Mouse (Mus musculus) intestine, embryonic 14.5 days (tissue): ENCODE results near the gene Col4a3bp. TPM values are rescaled to one million over a fixed set of nuclear protein-coding genes. Genes with fewer than 3 reads are reported as not detected.

Experiments used
- ATAC-seq: fragments of 200-750 bp; cut with Nextera tagmentation; replicated peaks from 2 replicates; pipeline ENCODE4 v1.8.0; 2017; ENCODE audit warnings: low read depth, moderate number of reproducible peaks, moderate TSS enrichment, moderate library complexity; ENCODE audit not compliant: low FRiP score, low TSS enrichment
- DNase-seq: peaks from one replicate; pipeline ENCODE4 v3.0.0-alpha.2; 2018; ENCODE audit warnings: low spot score
- H3K27ac ChIP-seq: fragments of 300-500 bp; sonication (generic); 2 replicates; pipeline ENCODE4 v1.5.1; 2014; ENCODE audit warnings: low read depth, mild to moderate bottlenecking, control low read depth
- H3K27me3 ChIP-seq: fragments of 300-500 bp; sonication (generic); replicated peaks from 2 replicates; pipeline ENCODE4 v1.6.1; 2014; ENCODE audit warnings: low read length, control low read depth; ENCODE audit not compliant: control insufficient read depth, insufficient read depth
- H3K36me3 ChIP-seq: fragments of 300-500 bp; sonication (generic); 2 replicates; pipeline ENCODE4 v1.6.1; 2014; ENCODE audit warnings: low read length, control low read depth; ENCODE audit not compliant: control insufficient read depth, insufficient read depth
- H3K4me1 ChIP-seq: fragments of 300-500 bp; sonication (generic); replicated peaks from 2 replicates; pipeline ENCODE4 v1.6.1; 2014; ENCODE audit warnings: low read length, control low read depth, mixed read lengths; ENCODE audit not compliant: control insufficient read depth, insufficient read depth
- H3K4me2 ChIP-seq: fragments of 300-500 bp; sonication (generic); 2 replicates; pipeline ENCODE4 v1.6.1; 2014; ENCODE audit warnings: low read length
- H3K4me3 ChIP-seq: fragments of 300-500 bp; sonication (generic); 2 replicates; pipeline ENCODE4 v1.5.1; 2014; ENCODE audit warnings: low read depth, low read length, control low read depth, mixed read lengths
- H3K9ac ChIP-seq: fragments of 300-500 bp; sonication (generic); 2 replicates; pipeline ENCODE4 v1.6.1; 2014; ENCODE audit warnings: mild to moderate bottlenecking, low read length
- H3K9me3 ChIP-seq: fragments of 300-500 bp; sonication (generic); 2 replicates; pipeline ENCODE4 v1.6.1; 2016; ENCODE audit warnings: low read length, control low read depth; ENCODE audit not compliant: control insufficient read depth
- WGBS: fragments of 180-500 bp; shearing (Covaris S2); extraction: QIAGEN DNeasy Blood & Tissue Kit; methylation state at CpG from one replicate; pipeline ENCODE4 v1.1.7; 2014; 5-methylcytosine and 5-hydroxymethylcytosine counted together
- polyA plus RNA-seq: library from polyadenylated mRNA; unstranded; fragments of >200 nt; fragmentation: Nextera tagmentation; extraction: Ambion mirVana; gene quantifications from 2 replicates; pipeline ENCODE4 v1.2.1, GENCODE M21; 2014

Col4a3bp gene
- polyA plus RNA-seq, 1 experiment from 2014 or later, result 12.6 TPM

- Histone ChIP-seq H3K9me3 (no peaks in the 10 kb centered on the region), H3K4me1 (peaks cover 24% of the 10 kb centered on the region), H3K27me3 (no peaks in the 10 kb centered on the region), H3K4me3 (no peak overlapping the region), H3K27ac (no peak overlapping the region), H3K36me3 (peaks cover 74% of the 10 kb centered on the region), H3K9ac (no peak overlapping the region), H3K4me2 (no peak overlapping the region)
- WGBS, result 87% methylated on average over 7 of the region's 7 CpGs
- ATAC-seq (no peak), DNase-seq (no peak)
Measured at GRCm38 (mm10) chr13:96664419-96664974, 122.1 kb downstream of the Col4a3bp start.

GRCm38 (mm10) chr13:96670019-96670405, 127.6 kb downstream of the Col4a3bp start:
- Histone ChIP-seq H3K4me3 (peak overlapping the region; percentile 93), H3K27ac (peak overlapping the region; percentile 88), H3K36me3 (peaks cover 20% of the 10 kb centered on the region), H3K4me2 (peak overlapping the region; percentile 79), H3K27me3 (no peaks in the 10 kb centered on the region), H3K9ac (peak overlapping the region; percentile 94), H3K4me1 (peaks cover 30% of the 10 kb centered on the region), H3K9me3 (no peaks in the 10 kb centered on the region)
- ATAC-seq (no peak), DNase-seq (no peak)
- whole genome bisulfite sequencing, result 3% methylated on average over 13 of the region's 13 CpGs

GRCm38 (mm10) chr13:96670406-96671077, 128.1 kb downstream of the Col4a3bp start, which contains the start of gene Hmgcr:
Gene Hmgcr, minus strand, starts transcription at chr13:96670936.
- peak; percentile 100 for ATAC-seq
- no peaks in the 10 kb centered on the region for H3K27me3 ChIP-seq
- peaks cover 30% of the 10 kb centered on the region for H3K4me1 ChIP-seq
- peak within 1 kb of the TSS; percentile 88 for H3K27ac ChIP-seq
- WGBS, result under 1% methylated on average over 70 of the region's 70 CpGs
- H3K4me3 ChIP-seq, result peak within 1 kb of the TSS; percentile 93
- H3K9me3 ChIP-seq, result no peaks in the 10 kb centered on the region
- DNase-seq, result peak; percentile 95
- peak within 1 kb of the TSS; percentile 94 for H3K9ac ChIP-seq
- peak within 1 kb of the TSS; percentile 79 for H3K4me2 ChIP-seq
- H3K36me3 ChIP-seq, result peaks cover 15% of the 10 kb centered on the region

GRCm38 (mm10) chr13:96671078-96671905, 128.9 kb downstream of the Col4a3bp start:
- 14% methylated on average over 31 of the region's 31 CpGs for WGBS
- Histone ChIP-seq H3K9ac (peak overlapping the region; percentile 40), H3K4me1 (peaks cover 30% of the 10 kb centered on the region), H3K9me3 (no peaks in the 10 kb centered on the region), H3K4me2 (peak overlapping the region; percentile 79), H3K4me3 (peak overlapping the region; percentile 93), H3K27ac (peak overlapping the region; percentile 64), H3K27me3 (no peaks in the 10 kb centered on the region), H3K36me3 (peaks cover 9% of the 10 kb centered on the region; the same call in 1 of the 2 replicates)
- no peak; the same call in 1 of the 2 replicates for ATAC-seq
- DNase-seq, result peak; percentile 72

- Histone ChIP-seq H3K36me3 (0 out of 2 replicates have a peak, but pooled peaks cover 4% of the 10 kb centered on the region), H3K4me1 (peaks cover 30% of the 10 kb centered on the region), H3K9me3 (no peaks in the 10 kb centered on the region), H3K27me3 (no peaks in the 10 kb centered on the region), H3K4me2 (no peak overlapping the region), H3K9ac (no peak overlapping the region), H3K27ac (no peak overlapping the region), H3K4me3 (no peak overlapping the region)
- WGBS, result 94% methylated on average over 5 of the region's 5 CpGs
- no peak for DNase-seq
- ATAC-seq, result no peak
Measured at GRCm38 (mm10) chr13:96671906-96672234, 129.5 kb downstream of the Col4a3bp start.

GRCm38 (mm10) chr13:96672276-96672675, 129.9 kb downstream of the Col4a3bp start:
- Histone ChIP-seq H3K27ac (no peak overlapping the region), H3K4me2 (no peak overlapping the region), H3K9me3 (no peaks in the 10 kb centered on the region), H3K9ac (no peak overlapping the region), H3K36me3 (no peaks in the 10 kb centered on the region), H3K4me1 (peaks cover 25% of the 10 kb centered on the region), H3K4me3 (no peak overlapping the region), H3K27me3 (no peaks in the 10 kb centered on the region)
- ATAC-seq (no peak), DNase-seq (no peak)
- WGBS, result 86% methylated on average over 6 of the region's 6 CpGs

GRCm38 (mm10) chr13:96673817-96674216, 131.4 kb downstream of the Col4a3bp start:
- H3K4me3 ChIP-seq, result no peak overlapping the region
- no peak overlapping the region for H3K9ac ChIP-seq
- no peak overlapping the region for H3K27ac ChIP-seq
- 81% methylated on average over 7 of the region's 7 CpGs for WGBS
- ATAC-seq (no peak), DNase-seq (no peak)
- H3K36me3 ChIP-seq, result no peaks in the 10 kb centered on the region
- no peaks in the 10 kb centered on the region for H3K9me3 ChIP-seq
- H3K4me1 ChIP-seq, result peaks cover 13% of the 10 kb centered on the region
- H3K27me3 ChIP-seq, result no peaks in the 10 kb centered on the region
- H3K4me2 ChIP-seq, result no peak overlapping the region

GRCm38 (mm10) chr13:96675756-96676155, 133.3 kb downstream of the Col4a3bp start:
- H3K9ac ChIP-seq, result no peak overlapping the region
- DNase-seq, result no peak
- no peaks in the 10 kb centered on the region for H3K27me3 ChIP-seq
- no peaks in the 10 kb centered on the region for H3K9me3 ChIP-seq
- no peak overlapping the region for H3K4me2 ChIP-seq
- WGBS, result 82% methylated on average over 6 of the region's 6 CpGs
- no peak for ATAC-seq
- H3K4me1 ChIP-seq, result peaks cover 4% of the 10 kb centered on the region
- no peak overlapping the region for H3K27ac ChIP-seq
- H3K36me3 ChIP-seq, result no peaks in the 10 kb centered on the region
- no peak overlapping the region for H3K4me3 ChIP-seq
